ENCODE assay signal across 22 mouse cellular contexts in the genomic region with DNA sequence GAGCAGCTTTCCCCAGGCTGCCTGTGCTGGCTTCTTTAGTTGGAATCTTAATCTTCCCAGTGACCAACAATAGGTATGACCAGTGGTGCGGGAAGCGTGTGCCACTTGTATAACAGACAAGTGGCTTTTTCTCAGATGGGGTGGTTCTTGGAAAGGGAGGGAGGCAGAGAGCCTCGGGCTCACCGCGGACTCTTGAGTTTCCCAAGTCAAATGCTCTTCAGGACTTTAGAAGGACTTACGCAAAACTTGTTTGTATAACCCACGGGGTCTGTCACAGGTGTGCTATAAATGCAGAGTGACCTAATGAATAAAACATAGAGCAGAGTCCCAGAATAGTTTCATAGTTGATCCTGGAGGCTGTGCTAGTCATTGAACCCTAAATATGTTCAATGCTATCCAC. TPM values are rescaled to one million over a fixed set of nuclear protein-coding genes. Genes with fewer than 3 reads are reported as not detected.
DNase-seq lines count a peak whose midpoint lies in the region; ATAC-seq lines count a peak whose summit lies in the region.
"Had no signal": no experiment of that assay in that cellular context is flagged by ENCODE, and none has a peak within 500 bp of the region (broad histone marks: within the 10 kb centered on the region; RNA-seq: fewer than 3 reads in every experiment).

No protein-coding gene starts in this region.

- ATAC-seq in lung, embryonic 16.5 days (ENCODE audit: low read depth) = peak; percentile 75
- ATAC-seq in hindbrain, embryonic 16.5 days = no peak
- ATAC-seq: CD4-positive, CD25-positive, alpha-beta regulatory T cell, adult 4 months; forebrain, embryonic 13.5 days; hindbrain, postnatal 0 days; liver, embryonic 12.5 days; midbrain, embryonic 16.5 days had no signal

- peaks cover 16% of the 10 kb centered on the region for H3K4me1 ChIP-seq in lung, embryonic 16.5 days (replicated peaks; ENCODE audit: control insufficient read depth, insufficient read depth, low read length)
- no peaks in the 10 kb centered on the region for H3K4me1 ChIP-seq in hindbrain, embryonic 16.5 days (ENCODE audit: control insufficient read depth, insufficient read depth, low read depth, low read length)
- H3K4me1 ChIP-seq: heart, embryonic 10.5 days; liver, embryonic 12.5 days had no signal

- no peaks in the 10 kb centered on the region for H3K9me3 ChIP-seq in lung, embryonic 16.5 days (ENCODE audit: control insufficient read depth, low read length)
- no peaks in the 10 kb centered on the region for H3K9me3 ChIP-seq in hindbrain, embryonic 16.5 days (ENCODE audit: control insufficient read depth, low read length)
- H3K9me3 ChIP-seq: forebrain, embryonic 13.5 days; heart, embryonic 10.5 days; limb, embryonic 13.5 days; liver, embryonic 12.5 days had no signal

- no peak overlapping the region for H3K27ac ChIP-seq in lung, embryonic 16.5 days (ENCODE audit: low read length)
- no peak overlapping the region for H3K27ac ChIP-seq in hindbrain, embryonic 16.5 days (ENCODE audit: low read depth, low read length)
- H3K27ac ChIP-seq: forebrain, embryonic 13.5 days; gastrocnemius, adult 2 months; heart, embryonic 10.5 days; hindbrain, postnatal 0 days; limb, embryonic 13.5 days; liver, embryonic 12.5 days; macrophage had no signal

- DNase-seq in kidney, adult 11 months = peak; percentile 66
- no peak for DNase-seq in kidney, postnatal 10 days
- DNase-seq in kidney, postnatal 25 days = peak; percentile 17 to 74
- DNase-seq in lung, postnatal 4 days = peak; percentile 31 to 68
- DNase-seq in frontal cortex, postnatal 25 days (ENCODE audit: low spot score in 2 of 2) = no peak
- DNase-seq: adrenal gland, postnatal 14 days; cerebellum, adult 2 months; cerebellum, postnatal 36 days; gastrocnemius, adult 2 months; thymus, adult 18-20 months; thymus, postnatal 36 days had no signal

- 49% methylated on average over 7 of the region's 7 CpGs for WGBS in lung, embryonic 16.5 days
- 76% methylated on average over 7 of the region's 7 CpGs for WGBS in hindbrain, embryonic 16.5 days

- H3K9ac ChIP-seq in lung, embryonic 16.5 days (ENCODE audit: low read length) = no peak overlapping the region
- no peak overlapping the region for H3K9ac ChIP-seq in hindbrain, embryonic 16.5 days (ENCODE audit: low read depth, low read length)
- H3K9ac ChIP-seq: forebrain, embryonic 13.5 days; limb, embryonic 13.5 days; liver, embryonic 12.5 days had no signal

- H3K36me3 ChIP-seq in lung, embryonic 16.5 days (ENCODE audit: control insufficient read depth, insufficient read depth, low read length) = no peaks in the 10 kb centered on the region
- no peaks in the 10 kb centered on the region for H3K36me3 ChIP-seq in hindbrain, embryonic 16.5 days (ENCODE audit: control insufficient read depth, insufficient read depth, low read length)
- H3K36me3 ChIP-seq: heart, embryonic 10.5 days; limb, embryonic 13.5 days; liver, embryonic 12.5 days had no signal

- no peak overlapping the region for H3K4me2 ChIP-seq in lung, embryonic 16.5 days (ENCODE audit: low read depth, low read length)
- H3K4me2 ChIP-seq in hindbrain, embryonic 16.5 days (ENCODE audit: low read length) = no peak overlapping the region
- H3K4me2 ChIP-seq: forebrain, embryonic 13.5 days; limb, embryonic 13.5 days; liver, embryonic 12.5 days had no signal

- no peaks in the 10 kb centered on the region for H3K27me3 ChIP-seq in lung, embryonic 16.5 days (ENCODE audit: control insufficient read depth, insufficient read depth, low read depth, low read length)
- H3K27me3 ChIP-seq in hindbrain, embryonic 16.5 days (replicated peaks; ENCODE audit: control insufficient read depth, insufficient read depth, low read length) = no peaks in the 10 kb centered on the region
- H3K27me3 ChIP-seq: forebrain, embryonic 13.5 days; limb, embryonic 13.5 days; liver, embryonic 12.5 days had no signal

- H3K4me3 ChIP-seq in lung, embryonic 16.5 days (ENCODE audit: low read length) = no peak overlapping the region
- no peak overlapping the region for H3K4me3 ChIP-seq in hindbrain, embryonic 16.5 days (ENCODE audit: low read length)
- H3K4me3 ChIP-seq: forebrain, embryonic 13.5 days; gastrocnemius, adult 2 months; heart, embryonic 10.5 days; limb, embryonic 13.5 days; liver, embryonic 12.5 days; myocyte had no signal

RNA-seq across cellular contexts. Expression of gene Ank3, which starts 47.4 kb away (rescaled TPM):
- polyA plus RNA-seq in lung, embryonic 16.5 days (2015; fragmentation: Nextera tagmentation; extraction: Ambion mirVana) = 19.0 and 20.3 TPM in 2 replicates
- 69.3 and 74.7 TPM in 2 replicates for polyA plus RNA-seq in hindbrain, embryonic 16.5 days (2015; fragmentation: Nextera tagmentation; extraction: Ambion mirVana)
- polyA plus RNA-seq: macrophage had no signal

Comparison
In these comparisons a context has a peak if more than half of its experiments do, and no peak if none do; other contexts are left out.
1. DNase-seq: peak in kidney, adult 11 months (single experiment), kidney, postnatal 25 days (2 of 2) and lung, postnatal 4 days (2 of 2); none in kidney, postnatal 10 days (single experiment) and frontal cortex, postnatal 25 days (0 of 2).